ENCODE assay signal across 8 mouse cellular contexts in genomic region chr16:96081331-96081730, GRCm38 (mm10). TPM values are rescaled to one million over a fixed set of nuclear protein-coding genes. Genes with fewer than 3 reads are reported as not detected.
A peak's percentile ranks its signal among the peaks of the same experiment; 100 is the strongest.
DNase-seq lines count a peak whose midpoint lies in the region; ATAC-seq lines count a peak whose summit lies in the region.

No protein-coding gene starts in this region.

- peak overlapping the region; percentile 90 for H3K9ac ChIP-seq in lung, embryonic 15.5 days

- peak overlapping the region; percentile 96 for H3K27ac ChIP-seq in hindbrain, embryonic 10.5 days
- H3K27ac ChIP-seq in lung, embryonic 15.5 days, result peak overlapping the region; percentile 97

- WGBS in hindbrain, embryonic 10.5 days, result under 1% methylated on average over 28 of the region's 28 CpGs
- 3% methylated on average over 27 of the region's 28 CpGs for WGBS in lung, embryonic 15.5 days

- no peaks in the 10 kb centered on the region for H3K9me3 ChIP-seq in hindbrain, embryonic 10.5 days
- no peaks in the 10 kb centered on the region for H3K9me3 ChIP-seq in lung, embryonic 15.5 days

- peak; percentile 89 for DNase-seq in NIH3T3 (ENCODE audit: low read depth)
- peak; percentile 95 for DNase-seq in cerebellum, adult 9-10 months
- peak; percentile 89 for DNase-seq in hindbrain, embryonic 10.5 days (ENCODE audit: low spot score)
- peak; percentile 88 for DNase-seq in layer of hippocampus, adult 9-10 months (ENCODE audit: low spot score)
- DNase-seq in ovary, postnatal 36 days (ENCODE audit: low spot score), result peak; percentile 88
- DNase-seq in thymus, postnatal 14 days, result peak; percentile 92

- H3K27me3 ChIP-seq in hindbrain, embryonic 10.5 days (ENCODE audit: insufficient read depth, poor library complexity, severe bottlenecking), result no peaks in the 10 kb centered on the region
- no peaks in the 10 kb centered on the region for H3K27me3 ChIP-seq in lung, embryonic 15.5 days

- peaks cover 51% of the 10 kb centered on the region for H3K36me3 ChIP-seq in hindbrain, embryonic 10.5 days
- peaks cover 21% of the 10 kb centered on the region for H3K36me3 ChIP-seq in lung, embryonic 15.5 days

- ATAC-seq in frontal cortex, adult (ENCODE audit: low TSS enrichment), result peak; percentile 84
- peak; percentile 77 for ATAC-seq in lung, embryonic 15.5 days (ENCODE audit: borderline replicate concordance, extremely low read depth, low FRiP score, low TSS enrichment)

- H3K4me1 ChIP-seq in hindbrain, embryonic 10.5 days (replicated peaks), result peaks cover 30% of the 10 kb centered on the region
- H3K4me1 ChIP-seq in lung, embryonic 15.5 days, result peaks cover 15% of the 10 kb centered on the region

- peak overlapping the region; percentile 99 for H3K4me3 ChIP-seq in hindbrain, embryonic 10.5 days
- peak overlapping the region; percentile 87 for H3K4me3 ChIP-seq in lung, embryonic 15.5 days

- peak overlapping the region; percentile 81 for H3K4me2 ChIP-seq in lung, embryonic 15.5 days

RNA-seq across cellular contexts. Expression of gene Brwd1, which starts 1.0 kb away (rescaled TPM):
- polyA plus RNA-seq in hindbrain, embryonic 10.5 days (2016; fragmentation: Nextera tagmentation; extraction: Ambion mirVana), result 138 and 164 TPM in 2 replicates
- 80.4 and 81.5 TPM in 2 replicates for polyA plus RNA-seq in lung, embryonic 15.5 days (2015; fragmentation: Nextera tagmentation; extraction: Ambion mirVana)

RNA-seq across cellular contexts. Expression of gene Hmgn1, which starts 46.2 kb away (rescaled TPM):
- polyA plus RNA-seq in hindbrain, embryonic 10.5 days (2016; fragmentation: Nextera tagmentation; extraction: Ambion mirVana), result 705 and 803 TPM in 2 replicates
- 613 and 648 TPM in 2 replicates for polyA plus RNA-seq in lung, embryonic 15.5 days (2015; fragmentation: Nextera tagmentation; extraction: Ambion mirVana)

Comparison
In these comparisons a context has a peak if more than half of its experiments do, and no peak if none do; other contexts are left out.
1. Peak in every context shown above with its lines: DNase-seq, ATAC-seq, H3K4me3 ChIP-seq and H3K27ac ChIP-seq.